Mouse (Mus musculus): ENCODE results near the gene Olfr332. TPM values are rescaled to one million over a fixed set of nuclear protein-coding genes. Genes with fewer than 3 reads are reported as not detected.
"Not testable (repeated sequence)": the region's sequence is repeated elsewhere in the genome, so short reads cannot be mapped to it uniquely, and the experiment has no call there.

Gene Olfr332
- total RNA-seq (2017), result not detected in 2 replicates

DNA sequence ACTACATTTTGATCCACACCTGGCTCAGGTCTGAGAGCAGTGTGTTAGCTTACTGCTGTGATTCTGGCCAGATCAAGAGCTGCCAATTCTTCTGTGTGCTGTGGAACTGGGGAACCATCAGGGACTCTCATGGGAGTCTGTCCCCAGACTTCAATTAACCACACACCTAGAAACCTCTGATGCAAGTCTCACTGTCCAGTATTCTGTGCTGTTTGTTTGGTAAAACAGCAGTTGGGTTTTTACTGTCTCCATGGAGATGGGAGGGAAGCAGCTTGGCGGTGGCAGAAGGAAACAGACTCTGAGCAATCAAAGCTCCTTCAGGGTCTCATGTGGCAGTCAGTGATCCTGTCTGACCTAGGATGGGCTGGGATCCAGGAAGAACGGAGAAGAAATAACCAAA, at the start of gene Olfr332:
Olfr332 (minus strand) TSS at position 101 of the 400 bp plus-strand sequence.
- ATAC-seq (replicated peaks; ENCODE audit: low read depth, poor library complexity, severe bottlenecking), result no peak

DNA sequence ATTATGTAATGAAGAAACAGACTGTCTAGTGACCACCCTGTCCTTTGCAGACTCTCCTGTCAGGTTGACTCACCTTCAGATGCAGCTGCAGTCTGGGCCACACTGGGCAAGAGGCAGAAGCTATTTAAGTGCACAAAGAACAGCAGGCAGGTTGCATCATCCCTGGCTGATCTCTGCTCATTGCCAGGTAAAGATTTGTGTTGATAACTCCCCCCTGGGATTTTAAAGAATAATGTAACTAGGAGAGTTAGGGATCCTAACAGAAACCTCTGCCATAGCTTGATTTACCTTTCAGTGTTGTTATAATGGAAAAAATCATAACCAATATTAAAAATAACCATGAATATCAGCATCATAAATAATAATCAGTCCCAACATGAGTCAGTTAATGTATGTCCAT, 42.4 kb upstream of the Olfr332 start, which contains the start of gene Olfr330:
Olfr330 (minus strand) TSS at position 101 of the 400 bp plus-strand sequence.
- ATAC-seq (replicated peaks; ENCODE audit: low read depth, poor library complexity, severe bottlenecking), result not testable (repeated sequence)

DNA sequence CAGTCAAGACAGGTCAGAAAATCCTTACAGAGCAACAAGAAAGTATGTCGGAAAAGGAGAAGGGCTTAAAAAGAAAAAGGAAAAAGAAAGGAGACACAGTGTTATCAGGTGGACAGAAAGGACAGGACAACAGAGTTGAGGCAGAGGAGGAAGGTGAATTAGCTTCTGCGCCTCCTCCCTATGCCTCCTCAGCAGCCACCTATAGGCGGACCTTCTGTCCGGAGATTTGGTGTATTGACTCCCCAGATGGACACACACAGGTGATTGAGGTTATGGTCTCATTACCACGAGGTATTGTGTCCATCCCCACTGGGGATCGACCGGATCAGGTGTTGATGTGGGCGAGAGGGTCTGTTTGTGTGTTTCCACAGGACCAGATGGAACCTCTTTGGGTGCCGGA, 27.4 kb upstream of the Olfr332 start:
- ATAC-seq (replicated peaks; ENCODE audit: low read depth, poor library complexity, severe bottlenecking), result not testable (repeated sequence)

DNA sequence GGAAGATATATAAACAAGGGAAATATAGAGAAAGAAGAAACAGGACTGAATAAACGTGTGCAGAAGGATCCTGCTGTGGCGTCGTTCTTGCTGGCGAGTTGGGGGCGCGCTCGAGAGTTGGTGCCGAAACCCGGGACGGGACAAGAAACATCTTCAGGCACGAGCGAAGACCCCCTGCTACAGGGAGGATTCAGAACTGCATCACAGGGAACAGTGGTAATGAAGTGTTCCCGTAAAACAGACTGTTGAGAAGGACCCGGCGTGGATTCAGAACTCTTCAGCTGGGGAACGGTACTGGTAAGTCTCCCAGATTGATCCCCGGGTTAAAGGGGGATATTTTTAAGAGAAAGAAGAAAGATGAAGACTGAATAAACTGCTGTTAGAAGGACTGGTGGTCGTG, 26.6 kb upstream of the Olfr332 start:
- ATAC-seq (replicated peaks; ENCODE audit: low read depth, poor library complexity, severe bottlenecking), result not testable (repeated sequence)

DNA sequence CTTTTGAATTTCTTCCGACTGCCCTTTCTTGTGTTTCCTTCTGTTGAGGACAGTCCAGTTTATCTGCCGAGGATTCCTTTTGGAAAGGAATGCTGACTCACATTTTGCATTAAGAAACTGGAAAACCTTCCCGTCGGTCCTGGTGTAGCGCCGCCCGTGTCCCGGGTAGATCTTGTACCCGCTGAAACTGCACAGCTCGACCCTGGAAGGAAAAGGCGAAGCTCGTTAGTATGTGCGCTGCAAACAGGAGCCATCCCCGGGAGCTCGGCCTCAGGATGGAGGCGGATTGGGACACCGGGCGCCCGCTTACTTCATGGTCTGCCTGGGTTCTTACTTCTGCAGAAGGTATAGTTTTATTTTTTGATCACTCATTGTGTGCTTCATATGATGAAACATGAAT, 16.7 kb upstream of the Olfr332 start:
- not testable (repeated sequence) for ATAC-seq (replicated peaks; ENCODE audit: low read depth, poor library complexity, severe bottlenecking)

DNA sequence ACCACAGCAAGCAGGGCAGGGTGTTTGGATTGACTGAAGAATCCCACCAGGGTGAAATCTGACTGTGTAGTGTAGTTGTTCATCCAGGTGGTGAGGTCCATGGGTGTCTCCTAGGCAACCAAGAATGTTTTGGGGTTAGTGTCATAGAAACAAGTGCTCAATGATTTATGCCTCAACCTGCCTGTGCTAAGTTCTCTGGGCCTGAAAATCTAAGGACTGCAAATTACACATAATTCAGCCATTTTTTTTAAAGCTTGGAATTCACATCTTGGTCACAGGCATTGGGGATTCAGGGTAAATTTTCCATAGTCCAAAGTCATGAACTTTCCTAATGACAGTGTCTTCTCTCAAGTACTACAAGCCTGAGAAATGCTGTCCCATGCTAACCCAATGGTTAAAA, 10.1 kb upstream of the Olfr332 start, which contains the start of gene Olfr331:
Olfr331 (minus strand) TSS at position 101 of the 400 bp plus-strand sequence.
- ATAC-seq (replicated peaks; ENCODE audit: low read depth, poor library complexity, severe bottlenecking), result not testable (repeated sequence)

DNA sequence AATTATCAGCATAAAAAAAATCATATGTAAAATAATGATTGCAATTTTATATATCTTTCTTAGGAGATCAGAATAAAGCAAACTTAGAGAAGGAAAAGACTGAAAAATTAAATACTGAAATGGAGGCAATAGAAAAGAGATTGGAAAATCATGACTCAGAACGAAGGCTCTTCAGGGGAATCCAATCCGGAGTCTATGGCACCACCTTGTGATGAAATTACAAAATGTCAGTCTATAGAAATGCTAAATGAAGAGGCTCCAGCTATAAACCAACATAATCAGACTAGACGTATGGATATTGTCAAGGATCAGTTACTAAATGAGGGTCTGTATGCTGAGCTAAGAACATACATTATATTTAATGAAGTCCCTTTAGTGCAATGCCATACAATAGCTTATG, 6.9 kb upstream of the Olfr332 start:
- ATAC-seq (replicated peaks; ENCODE audit: low read depth, poor library complexity, severe bottlenecking), result no peak

DNA sequence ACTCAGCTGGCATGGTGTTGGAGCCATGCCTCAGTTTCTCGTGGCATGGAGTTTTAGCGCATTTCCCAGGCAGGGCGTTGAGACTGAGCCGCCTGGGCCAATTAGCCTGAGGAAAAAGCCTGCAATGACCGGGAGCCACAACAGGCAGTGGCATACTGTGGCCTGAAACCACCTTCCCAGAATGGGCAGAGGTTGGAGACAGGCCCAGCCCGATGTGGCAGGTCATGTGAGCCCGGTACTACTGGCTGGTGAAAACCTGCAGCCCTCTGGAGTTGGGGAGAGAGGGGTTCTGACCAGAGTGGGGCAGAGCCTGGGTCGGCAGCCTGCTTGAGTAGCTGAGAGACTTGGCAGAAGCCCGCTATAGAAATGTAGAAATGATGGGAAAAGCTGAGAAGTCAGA, 6.4 kb upstream of the Olfr332 start:
- no peak for ATAC-seq (replicated peaks; ENCODE audit: low read depth, poor library complexity, severe bottlenecking)

DNA sequence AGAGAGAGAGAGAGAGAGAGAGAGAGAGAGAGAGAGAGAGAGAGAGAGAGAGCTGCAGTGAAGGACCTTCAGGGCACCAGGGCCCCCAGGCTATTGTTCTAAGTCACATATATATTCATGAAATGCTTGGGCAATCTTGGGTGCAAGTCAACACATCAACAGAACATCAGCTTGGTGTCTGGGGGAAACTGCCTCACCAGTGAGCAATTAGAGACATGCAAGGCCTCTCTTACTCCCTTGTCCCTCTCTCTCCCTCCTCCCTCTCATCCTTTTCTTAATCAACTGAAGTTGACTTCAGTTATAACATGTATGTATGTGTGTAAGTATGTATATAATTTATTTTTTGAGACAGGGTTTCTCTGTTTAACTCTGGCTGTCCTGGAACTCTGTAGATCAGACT, 30.2 kb downstream of the Olfr332 start, which contains the start of gene Olfr30:
Olfr30 (minus strand) TSS at position 101 of the 400 bp plus-strand sequence.
- no peak for ATAC-seq (replicated peaks; ENCODE audit: low read depth, poor library complexity, severe bottlenecking)

DNA sequence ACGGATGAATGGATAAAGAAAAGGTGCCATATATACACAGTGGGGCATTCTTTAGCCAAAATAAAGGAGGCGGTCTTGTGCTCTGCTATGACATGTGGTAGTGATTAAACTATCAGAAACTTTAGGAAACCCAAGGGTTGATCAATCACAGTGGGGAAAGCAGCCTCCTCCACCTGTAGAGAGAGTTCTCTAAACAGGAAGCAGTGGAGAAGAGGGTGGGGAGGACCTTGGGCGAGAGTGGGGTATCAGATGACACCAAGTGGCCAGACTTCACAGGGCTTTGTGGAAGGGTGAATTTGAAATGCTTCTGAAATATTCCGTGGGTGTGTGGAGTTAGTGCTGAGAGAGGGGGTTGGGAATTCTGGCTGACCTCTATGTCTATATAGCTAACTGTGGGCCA, 38.8 kb downstream of the Olfr332 start:
- no peak for ATAC-seq (replicated peaks; ENCODE audit: low read depth, poor library complexity, severe bottlenecking)

DNA sequence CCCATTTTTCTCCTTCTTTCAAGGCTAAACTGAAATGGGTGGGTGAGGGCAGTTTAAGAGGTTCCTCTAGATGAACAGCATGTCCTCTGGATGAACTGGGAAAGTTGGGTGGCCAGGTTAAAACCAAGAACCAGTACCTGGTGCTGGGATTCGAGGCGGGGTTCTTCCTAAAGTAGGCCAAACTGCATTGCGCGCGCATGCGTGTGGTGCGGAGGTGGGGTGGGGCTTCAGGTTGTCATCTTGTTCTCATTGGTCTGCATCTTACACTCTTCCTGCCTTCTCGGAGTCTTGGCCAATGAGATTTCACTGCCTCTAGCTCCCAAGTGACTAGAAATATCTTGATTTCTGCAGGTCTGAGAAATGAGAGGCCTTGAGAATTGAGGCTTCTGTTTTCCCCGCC, 39.6 kb downstream of the Olfr332 start, which contains the start of gene Lypd9:
Lypd9 (minus strand) TSS at position 165 of the 400 bp plus-strand sequence.
- no peak for ATAC-seq (replicated peaks; ENCODE audit: low read depth, poor library complexity, severe bottlenecking)

Other genes with a start within 250 kb of the Olfr332 start
- gene 4930438A08Rik, start 217.8 kb downstream of the Olfr332 start, total RNA-seq (2017), result 0.41 and 0.92 TPM in 2 replicates
- gene Zfp692, start 185.5 kb downstream of the Olfr332 start, total RNA-seq (2017), result 15.8 and 19.3 TPM in 2 replicates
- gene Zfp672, start 162.2 kb downstream of the Olfr332 start, total RNA-seq (2017), result 23.0 and 25.8 TPM in 2 replicates
- gene Sh3bp5l, start 161.8 kb downstream of the Olfr332 start, total RNA-seq (2017), result 12.7 and 13.5 TPM in 2 replicates
- not detected in 2 replicates for gene Lypd8, start 113.5 kb downstream of the Olfr332 start, total RNA-seq (2017)
- not detected in 2 replicates for gene 1810065E05Rik, start 71.4 kb downstream of the Olfr332 start, total RNA-seq (2017)
- gene Gm12253, start 60.0 kb downstream of the Olfr332 start, total RNA-seq (2017), result not detected in 2 replicates
- gene Lypd9, start 39.6 kb downstream of the Olfr332 start, total RNA-seq (2017), result not detected in 2 replicates
- not detected in 2 replicates for gene Olfr30, start 30.3 kb downstream of the Olfr332 start, total RNA-seq (2017)
- not detected in 2 replicates for gene Olfr331, start 10.0 kb upstream of the Olfr332 start, total RNA-seq (2017)
- not detected in 2 replicates for gene Olfr330, start 42.3 kb upstream of the Olfr332 start, total RNA-seq (2017)
- gene Olfr329-ps, start 53.9 kb upstream of the Olfr332 start, total RNA-seq (2017), result not detected in 2 replicates
- gene Olfr328, start 63.1 kb upstream of the Olfr332 start, total RNA-seq (2017), result not detected in 2 replicates
- gene Olfr224, start 78.0 kb upstream of the Olfr332 start, total RNA-seq (2017), result not detected in 2 replicates
- not detected in 2 replicates for gene Olfr325, start 85.2 kb upstream of the Olfr332 start, total RNA-seq (2017)
- gene Olfr324, start 102.6 kb upstream of the Olfr332 start, total RNA-seq (2017), result not detected in 2 replicates
- gene 2210407C18Rik, start 123.5 kb upstream of the Olfr332 start, total RNA-seq (2017), result not detected in 2 replicates
- not detected in 2 replicates for gene Olfr323, start 137.9 kb upstream of the Olfr332 start, total RNA-seq (2017)
- 4.7 and 8.4 TPM in 2 replicates for gene Trim58, start 147.9 kb upstream of the Olfr332 start, total RNA-seq (2017)
- 0.27 TPM in 1 of 2 replicates, not detected in the other for gene Olfr322, start 166.2 kb upstream of the Olfr332 start, total RNA-seq (2017)
- not detected in 2 replicates for gene Olfr320, start 188.5 kb upstream of the Olfr332 start, total RNA-seq (2017)
- not detected in 2 replicates for gene Olfr319, start 206.6 kb upstream of the Olfr332 start, total RNA-seq (2017)
- not detected in 2 replicates for gene Olfr318, start 231.5 kb upstream of the Olfr332 start, total RNA-seq (2017)
- not detected in 2 replicates for gene Olfr317, start 246.7 kb upstream of the Olfr332 start, total RNA-seq (2017)